Mouse (Mus musculus) kidney, adult 9 months (tissue): ENCODE measurements around the gene Serpina12.

Source experiments
- DNase-seq: peaks from one replicate; pipeline ENCODE4 v3.0.0; 2022

Gene Serpina12

DNA sequence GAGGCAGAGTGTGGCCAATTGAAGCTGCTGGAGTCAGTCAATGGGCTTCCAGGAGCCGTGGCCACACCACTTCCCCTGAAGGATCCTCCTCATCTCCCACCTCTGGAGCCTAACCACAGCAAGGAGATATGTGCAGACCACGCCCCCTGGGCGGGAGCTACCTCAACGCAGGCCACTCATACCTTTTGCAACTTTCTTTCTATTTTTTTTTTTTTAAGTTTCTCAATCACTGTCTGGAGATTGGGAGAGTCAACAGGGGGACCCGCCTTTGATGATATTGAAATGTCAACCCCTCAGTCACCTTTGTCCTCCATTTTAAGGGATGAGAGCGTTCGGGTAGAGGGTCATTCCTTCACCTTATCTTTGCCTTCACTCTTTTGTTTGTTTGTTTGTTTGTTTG is at the start of gene Serpina12:
Gene Serpina12, minus strand, starts transcription at position 101 of the 400 bp plus-strand sequence.
- no peak for DNase-seq

DNA sequence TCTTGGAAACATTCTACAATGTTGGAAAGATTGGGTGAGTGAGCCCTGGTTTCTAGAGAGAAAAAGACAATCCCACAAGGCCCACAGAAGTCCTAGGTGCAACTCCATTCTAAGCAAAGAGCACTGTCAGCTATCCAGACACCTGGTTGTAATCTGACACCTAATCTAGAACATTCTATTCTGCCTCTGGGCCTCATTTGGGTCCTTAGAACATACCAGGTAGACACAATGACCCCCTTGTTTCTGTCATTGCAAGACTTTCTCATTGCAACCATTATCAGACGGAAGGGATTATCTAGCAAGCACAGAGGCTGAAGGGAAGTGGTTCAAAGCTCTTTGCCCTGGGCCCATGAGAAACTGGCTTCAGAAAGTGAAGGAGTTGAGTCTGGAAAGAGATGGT is 47.1 kb upstream of the Serpina12 start:
- DNase-seq, result no peak

DNA sequence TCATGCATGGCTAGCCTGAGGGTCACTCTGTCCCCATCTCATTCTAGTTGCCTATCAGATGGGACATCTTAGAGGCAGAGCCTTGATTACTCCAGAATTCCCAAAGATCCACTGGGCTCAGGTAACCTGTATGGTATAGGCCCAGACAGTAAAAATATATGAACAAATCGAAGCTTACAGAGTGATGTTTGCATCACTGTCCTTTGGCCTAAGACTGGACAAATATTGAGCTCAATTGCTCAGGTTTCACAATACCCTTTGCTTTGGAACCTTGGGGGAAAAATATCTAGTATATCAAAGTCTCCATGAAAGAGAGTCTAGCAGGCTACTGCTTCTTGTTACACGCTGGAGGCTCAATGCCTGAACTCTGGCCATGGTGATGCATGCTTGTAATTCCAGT is 45.9 kb upstream of the Serpina12 start:
- DNase-seq, result no peak

DNA sequence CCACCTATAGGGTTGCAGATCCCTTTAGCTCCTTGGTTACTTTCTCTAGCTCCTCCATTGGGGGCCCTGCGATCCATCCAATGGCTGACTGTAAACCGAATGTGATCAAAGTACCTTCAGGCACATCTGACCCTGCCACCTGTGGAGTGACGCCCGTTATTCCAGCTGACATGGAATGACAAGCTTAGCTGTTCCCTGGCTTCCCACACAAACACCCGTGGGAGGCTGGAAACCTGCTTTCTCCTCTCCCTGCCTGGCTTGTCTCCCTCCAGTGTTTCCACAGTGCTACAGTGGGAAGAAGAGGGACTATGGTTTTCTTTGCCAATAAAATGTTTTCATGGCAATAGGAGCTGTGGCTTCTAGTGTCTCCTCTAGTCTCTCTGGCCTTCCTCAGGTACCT is 28.0 kb upstream of the Serpina12 start:
- no peak for DNase-seq

DNA sequence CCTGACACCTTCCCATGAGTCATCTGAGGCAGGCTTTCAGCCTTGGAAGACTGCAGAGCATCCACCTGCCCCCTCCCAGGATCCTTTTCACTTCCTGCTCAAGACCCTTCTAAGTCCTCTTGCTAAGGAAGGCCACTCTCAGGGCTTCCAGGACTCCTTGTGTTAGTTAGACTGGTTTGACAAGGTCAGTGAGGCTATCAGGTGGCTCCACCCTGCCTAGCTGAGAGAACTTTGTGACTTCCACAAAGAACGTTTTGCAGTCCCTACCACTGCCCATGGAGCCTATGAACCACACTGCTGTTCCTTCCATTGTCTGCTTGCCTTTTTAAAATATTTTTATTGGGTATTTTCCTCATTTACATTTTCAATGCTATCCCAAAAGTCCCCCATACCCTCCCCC is 27.5 kb upstream of the Serpina12 start:
- DNase-seq, result no peak

DNA sequence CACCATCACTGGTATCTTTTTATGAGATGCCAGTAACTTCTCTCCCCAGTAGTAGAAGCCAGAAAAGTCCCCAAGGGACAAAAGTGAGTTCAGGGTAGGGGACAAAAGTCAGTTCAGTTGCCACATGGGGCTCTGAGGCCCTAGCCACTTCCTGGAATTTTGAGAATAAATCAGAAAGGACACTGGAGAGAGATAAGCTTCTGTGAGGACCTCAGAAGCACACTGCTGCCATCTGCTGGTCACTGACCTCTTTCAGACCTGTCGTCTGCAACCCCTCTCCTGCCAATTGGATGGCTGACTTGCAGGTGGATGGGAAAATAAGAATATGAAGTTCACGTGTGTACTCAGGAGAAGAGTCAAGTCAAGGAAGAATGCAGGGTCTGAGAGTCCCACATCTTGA is 25.4 kb upstream of the Serpina12 start:
- DNase-seq, result peak; percentile 75

DNA sequence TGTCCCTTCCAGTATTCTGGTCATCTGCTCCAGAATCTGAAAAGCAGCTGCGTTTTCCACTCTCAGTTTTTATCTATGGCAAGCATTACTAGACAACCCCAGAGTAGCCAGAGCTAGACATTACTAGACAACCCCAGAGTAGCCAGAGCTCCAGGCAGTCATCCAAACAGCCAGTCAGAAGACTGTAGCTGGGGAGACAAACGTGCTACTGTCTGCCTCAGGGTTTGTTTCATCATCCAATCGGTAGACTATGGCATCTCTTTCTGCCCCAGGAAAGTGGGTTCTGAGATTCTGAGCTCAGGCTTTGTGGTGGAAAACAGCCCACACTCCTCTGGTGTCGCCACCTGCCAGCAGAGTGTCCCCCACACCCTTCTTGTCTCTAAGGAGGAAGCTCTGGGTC is 23.3 kb upstream of the Serpina12 start:
- peak; percentile 41 for DNase-seq

DNA sequence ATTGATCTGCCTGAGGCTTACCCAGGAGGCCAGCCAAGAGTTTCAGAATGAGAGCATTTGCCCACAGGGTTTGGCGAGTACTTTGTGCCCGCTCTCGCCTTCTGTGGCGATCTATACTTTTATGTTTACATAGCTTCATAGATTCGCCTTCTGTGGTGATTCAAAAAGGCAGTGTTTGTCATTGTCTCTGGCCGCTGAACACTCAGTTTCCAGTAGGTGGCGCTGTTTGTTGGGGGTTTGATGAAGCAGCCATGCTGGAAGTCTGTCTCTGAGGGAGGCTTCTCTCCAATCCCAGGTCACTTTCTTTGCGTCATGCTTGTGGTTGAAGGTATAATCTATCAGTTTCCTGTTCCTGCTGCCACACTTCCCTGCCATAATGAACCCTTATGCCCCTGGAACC is 22.0 kb upstream of the Serpina12 start:
- DNase-seq, result peak; percentile 66

DNA sequence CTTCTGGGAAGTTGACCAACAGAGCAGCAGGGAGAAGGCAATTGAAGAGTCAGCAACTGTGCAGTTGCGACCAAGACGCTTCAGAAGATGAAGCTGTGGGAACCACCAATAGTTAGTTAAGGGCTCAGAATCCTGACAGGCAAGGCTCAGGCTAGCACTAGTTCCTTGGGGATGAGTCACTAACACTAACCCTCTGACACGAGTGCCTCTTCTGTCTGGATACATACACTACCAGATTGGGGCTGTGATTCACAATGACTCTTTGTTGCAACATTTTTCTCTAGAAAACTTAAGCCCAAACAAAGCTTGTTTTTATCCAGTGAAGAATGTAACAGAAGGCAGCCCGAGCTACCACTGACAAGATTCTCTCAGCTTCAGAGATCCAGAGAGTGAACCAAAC is 20.8 kb upstream of the Serpina12 start:
- DNase-seq, result no peak

DNA sequence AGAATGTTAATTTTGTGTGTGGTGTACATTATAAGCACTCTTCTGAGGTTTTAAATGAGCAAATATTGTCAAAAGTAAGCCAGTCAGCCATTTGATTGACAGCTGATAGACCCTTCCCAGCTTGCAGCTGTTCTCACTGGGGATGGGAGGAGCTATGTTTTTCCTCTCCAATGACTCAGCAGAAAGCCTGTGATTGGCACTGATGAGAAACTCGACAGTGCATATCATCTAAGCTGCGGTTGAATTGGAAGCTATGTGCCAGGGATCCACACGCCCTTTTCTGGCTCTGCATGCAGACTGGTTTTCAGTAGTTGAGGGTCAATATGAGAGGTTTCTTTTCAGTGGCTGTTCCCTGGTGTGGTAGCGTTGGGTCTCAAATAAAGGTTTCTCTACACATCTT is 20.3 kb upstream of the Serpina12 start:
- DNase-seq, result no peak

DNA sequence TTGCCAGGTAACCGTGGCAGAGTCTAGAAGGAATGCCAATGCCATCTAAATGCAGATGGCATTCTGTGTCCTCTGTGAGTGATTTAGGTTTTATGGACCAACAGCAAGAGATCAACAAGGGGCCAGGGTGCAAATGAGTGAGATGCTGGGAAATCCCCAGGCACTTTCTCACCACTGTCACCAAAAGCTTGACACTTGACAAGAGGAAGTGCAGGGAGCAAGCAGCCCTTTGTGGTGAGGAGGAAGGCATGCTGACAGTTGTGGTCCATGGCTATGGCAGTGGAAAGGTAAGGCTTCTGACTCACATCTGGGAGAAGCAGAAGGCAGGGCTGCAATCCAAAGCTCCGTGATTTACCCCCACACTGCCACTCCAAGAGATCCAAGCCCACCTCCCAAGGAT is 17.6 kb upstream of the Serpina12 start:
- DNase-seq, result no peak

DNA sequence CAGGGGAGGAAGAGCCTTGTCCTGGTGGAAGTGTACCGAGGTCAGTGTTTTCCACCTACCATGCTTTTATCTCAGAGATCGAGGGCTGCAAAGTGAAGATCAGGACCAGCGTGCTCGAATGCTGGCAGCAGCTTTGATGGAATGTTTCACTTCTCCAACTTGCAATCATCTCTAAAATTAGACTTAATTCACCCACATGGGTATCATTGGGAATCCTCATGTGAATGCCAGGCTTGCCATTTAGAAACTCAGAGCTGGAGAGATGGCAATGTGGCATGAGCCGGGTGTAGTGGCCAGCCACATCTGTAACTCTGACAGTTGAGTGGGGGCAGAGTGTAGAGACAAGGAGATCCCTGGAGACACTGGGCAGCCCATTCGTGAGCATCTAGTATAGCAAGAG is 15.9 kb upstream of the Serpina12 start:
- no peak for DNase-seq

DNA sequence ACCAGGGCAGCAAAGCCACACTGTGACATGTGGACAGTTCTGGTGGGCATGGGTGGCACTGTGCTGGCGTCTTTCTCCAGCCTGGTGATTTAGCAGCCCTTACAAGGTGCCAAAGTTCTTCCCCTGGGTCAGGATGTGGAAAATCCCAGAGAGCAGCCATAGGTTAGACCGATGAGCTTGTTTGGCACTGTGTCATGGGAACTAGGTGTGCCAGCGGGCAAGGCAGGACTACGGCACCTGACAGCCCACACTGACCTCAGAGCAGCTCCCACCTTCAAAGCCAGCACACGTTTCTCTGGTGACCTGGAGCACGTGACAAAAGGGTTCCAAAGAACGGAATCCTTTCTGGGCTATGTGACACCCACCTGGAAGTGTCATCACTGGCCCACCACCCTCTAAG is 13.3 kb upstream of the Serpina12 start:
- DNase-seq, result no peak

DNA sequence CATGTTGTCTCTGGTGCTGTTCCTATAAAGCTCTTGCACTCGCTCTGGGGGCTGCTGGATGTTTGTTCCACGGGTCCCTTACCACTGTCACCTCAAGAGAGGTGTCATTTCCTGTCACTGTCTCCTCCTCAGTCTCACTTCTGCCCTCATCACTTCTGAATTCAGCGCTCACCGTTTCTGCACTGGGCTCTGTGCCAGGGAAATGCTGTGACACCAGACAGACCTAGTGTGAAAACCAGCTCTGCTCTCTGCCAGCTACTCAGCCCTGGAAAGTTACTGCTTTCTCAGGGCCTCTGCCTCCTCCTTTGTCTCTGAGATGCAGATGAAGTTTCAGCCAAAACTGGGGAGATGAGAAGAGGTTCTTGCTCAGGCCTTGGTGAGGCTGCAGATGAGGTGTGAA is 12.8 kb upstream of the Serpina12 start:
- no peak for DNase-seq

DNA sequence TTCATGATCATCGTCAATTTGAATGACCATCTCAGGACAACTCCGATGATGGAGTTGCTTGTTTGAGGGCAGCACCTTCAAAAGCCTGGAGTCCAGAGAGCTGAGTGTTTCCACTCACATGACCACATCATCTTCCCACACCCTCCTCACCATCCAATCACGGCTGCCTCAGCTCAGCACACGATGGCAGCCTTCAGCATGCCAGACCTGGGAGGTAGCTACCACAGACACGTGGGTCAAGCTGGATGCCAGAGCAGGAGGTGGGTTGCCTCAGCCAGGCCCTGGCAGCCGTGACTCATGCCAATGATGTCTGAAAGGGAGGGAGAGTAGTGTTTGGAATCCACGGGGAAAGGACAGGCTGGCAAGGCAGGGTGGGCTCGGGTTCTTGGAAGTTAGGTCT is 11.5 kb upstream of the Serpina12 start:
- DNase-seq, result no peak

DNA sequence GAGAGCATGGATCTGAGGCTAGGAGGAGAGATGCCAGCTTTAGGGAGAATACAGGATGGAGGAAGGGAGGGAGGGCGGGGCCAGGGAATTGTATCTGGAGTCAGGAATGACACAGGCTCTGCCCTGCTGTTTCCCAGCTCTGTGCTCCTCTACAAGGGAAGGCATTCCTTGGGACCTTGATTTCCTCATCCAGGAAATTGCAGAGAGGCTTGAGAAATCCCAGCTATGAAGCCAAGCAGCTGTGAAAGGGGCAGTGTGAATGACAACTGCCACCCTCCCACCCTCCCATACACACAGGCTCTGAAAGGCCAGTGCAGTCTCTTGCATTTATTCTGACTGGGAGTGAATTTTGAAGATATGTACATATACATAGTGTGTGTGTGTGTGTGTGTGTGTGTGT is 9.8 kb upstream of the Serpina12 start:
- no peak for DNase-seq

DNA sequence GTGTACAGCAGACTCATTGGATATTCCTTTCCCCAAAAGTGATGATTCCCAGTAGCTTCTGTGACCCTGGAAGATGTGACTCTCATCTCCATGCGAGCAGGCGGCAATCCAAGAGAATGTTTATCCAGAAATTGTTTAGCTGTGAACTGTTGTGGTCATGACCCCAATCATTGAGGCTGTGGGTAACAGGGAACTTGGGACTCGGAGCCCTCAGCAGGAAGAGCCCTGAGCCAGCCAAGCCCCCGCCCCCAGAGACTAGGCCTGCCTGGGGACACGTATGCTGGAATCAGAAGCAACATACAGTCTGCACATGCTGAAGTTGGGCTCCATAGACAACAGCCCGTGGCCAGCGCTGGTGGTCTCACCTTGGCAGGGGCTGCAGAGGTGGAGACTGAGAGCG is 1.5 kb upstream of the Serpina12 start:
- no peak for DNase-seq

DNA sequence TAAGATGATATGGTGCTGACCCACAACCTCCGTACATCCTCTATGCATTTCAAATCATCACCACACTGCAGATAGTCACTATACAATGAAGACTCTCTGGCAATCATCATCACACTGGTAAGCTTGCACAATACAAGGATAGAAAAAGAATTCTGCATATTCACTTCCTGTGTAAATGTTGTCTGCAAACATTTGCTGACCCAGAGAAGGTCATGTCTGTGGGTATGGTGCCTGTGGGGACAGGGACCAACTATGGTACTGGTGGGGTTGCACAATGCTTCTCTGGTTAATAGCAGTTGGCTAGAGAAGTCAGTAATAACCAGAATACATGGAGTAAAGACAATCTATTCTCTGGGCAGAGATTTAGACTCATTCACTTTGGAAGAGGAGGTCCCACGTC is 1.5 kb downstream of the Serpina12 start:
- DNase-seq, result no peak

DNA sequence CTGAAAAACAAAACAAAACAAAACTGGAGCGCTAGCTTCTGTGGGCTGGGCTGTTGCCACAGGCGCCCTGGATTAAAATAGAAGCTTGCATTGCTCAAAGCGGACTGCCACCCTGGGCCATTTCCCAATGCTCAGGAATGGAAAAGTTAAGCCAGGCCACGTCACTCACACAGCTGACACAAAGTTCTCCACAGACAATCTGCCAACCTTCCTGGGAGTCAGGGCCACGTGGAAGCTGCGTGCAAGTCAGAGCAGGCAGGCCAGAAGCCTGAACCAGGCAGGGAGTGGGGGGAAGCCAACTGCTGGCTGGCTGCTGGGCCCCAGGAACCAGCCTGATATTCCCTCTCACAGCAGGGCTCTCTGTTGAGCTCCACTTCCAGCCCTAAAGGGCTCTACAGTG is 2.8 kb downstream of the Serpina12 start:
- DNase-seq, result no peak

DNA sequence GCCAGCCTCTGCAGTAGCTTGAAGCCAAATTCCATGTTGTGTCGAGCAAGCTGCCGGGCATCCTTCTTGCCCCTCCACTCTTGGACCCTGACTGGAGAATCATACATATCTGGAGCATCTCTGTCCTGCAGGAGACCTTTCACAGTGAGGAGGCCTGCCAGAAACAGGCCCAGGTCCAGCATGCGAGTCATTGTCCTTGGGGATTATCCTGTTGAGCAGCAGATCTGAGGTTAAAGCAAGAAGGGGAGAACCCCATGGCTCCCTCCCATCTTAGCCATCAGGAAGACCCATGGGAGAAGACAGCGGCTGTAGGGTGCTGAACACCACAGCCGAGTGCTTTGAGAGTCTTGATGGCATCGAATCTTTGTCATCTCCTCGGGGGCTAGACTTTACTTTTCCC is 6.1 kb downstream of the Serpina12 start:
- DNase-seq, result no peak

DNA sequence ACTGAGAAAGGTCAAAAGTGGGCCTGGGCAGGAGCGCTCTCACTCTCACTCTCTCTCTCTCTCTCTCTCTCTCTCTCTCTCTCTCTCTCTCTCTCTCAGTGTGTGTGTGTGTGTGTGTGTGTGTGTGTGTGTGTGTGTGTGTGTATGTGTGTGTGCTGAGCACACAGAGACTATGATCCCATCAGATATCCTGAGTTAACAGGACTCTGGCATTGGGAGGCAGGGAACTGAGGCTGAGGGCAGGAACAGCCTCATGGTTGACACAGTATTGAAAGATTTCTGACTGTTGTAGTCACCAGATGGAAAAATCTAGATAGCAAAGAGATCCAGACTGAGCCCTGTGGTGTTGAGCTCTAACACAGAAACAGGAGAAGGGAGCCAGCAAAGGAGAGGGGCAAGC is 10.5 kb downstream of the Serpina12 start:
- DNase-seq, result no peak

DNA sequence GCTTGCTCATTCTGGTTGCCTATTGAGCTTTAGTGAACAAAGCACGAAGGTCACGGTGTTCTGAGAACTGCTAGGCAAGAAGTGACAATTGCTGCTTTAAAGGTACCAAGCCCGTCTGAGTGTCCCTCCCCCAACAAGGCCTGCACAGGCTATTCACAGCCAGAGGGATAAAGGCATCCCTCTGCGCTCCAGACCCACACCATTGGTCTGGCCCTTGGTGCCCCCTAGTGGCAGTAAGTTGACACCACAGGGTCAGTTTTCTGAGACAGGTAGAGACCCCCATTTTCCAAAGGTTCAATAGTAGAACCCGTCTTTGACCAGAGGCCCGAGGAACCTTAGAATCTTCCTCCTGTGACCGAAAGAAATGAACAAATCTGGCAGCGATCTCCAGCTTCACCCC is 14.3 kb downstream of the Serpina12 start:
- DNase-seq, result peak; percentile 21

DNA sequence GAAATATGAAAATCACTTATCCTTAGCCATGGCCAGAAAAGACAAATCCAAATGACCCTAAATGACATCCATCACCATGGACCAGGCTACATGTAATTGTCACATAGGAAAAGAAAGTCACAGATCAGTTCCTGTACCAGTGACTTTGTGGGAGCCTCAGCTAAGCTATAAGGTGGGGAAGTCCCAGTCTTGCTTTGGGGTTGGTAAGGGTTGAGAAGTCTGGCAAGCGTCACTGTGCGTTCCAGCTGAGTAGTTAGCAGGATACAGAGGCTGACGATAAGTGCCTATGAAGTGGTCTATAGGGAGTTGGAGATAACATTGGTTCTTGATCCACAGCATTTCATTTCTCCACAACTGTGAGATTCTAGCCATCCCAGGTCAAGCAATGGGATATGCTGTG is 29.0 kb downstream of the Serpina12 start:
- DNase-seq, result no peak

DNA sequence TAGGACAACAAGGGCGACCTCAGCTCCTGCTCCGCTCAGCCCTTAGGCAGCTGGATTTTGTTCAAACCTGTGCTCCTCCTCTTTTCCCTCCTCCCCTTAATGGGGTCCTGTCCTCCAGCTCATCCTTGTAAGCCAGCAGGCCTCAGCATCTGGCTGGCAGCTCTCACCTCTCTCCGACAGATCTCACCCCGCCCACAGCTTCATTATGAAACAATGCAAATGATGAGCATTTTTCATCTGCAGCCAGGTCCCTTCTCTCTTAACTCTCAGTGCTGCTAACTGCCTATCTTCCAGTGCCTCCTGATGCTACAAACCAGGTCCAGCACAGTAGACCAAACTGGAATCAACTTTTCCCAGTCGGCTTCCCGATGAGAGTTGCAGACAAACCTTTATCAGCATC is 30.6 kb downstream of the Serpina12 start, which contains the start of gene Serpina9:
Gene Serpina9, minus strand, starts transcription at position 136 of the 400 bp plus-strand sequence.
- DNase-seq, result no peak

DNA sequence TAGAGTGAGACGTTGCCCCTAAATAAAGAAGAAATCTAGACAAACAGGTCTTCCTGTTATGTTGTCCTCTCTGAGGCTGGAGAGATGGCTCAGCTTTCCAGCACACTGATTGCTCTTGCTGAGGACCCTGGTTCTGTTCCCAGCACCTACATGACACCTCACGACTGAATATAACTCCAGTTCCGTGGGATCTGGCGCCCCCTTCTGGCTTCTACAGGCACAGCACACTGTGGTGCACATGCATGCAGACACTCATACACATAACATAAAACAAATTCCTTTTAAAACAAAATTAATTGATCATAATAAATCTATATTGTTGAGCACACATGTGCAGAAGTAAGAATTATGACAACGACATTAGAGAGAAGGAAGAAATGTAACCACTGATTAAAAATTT is 39.6 kb downstream of the Serpina12 start:
- no peak for DNase-seq

DNA sequence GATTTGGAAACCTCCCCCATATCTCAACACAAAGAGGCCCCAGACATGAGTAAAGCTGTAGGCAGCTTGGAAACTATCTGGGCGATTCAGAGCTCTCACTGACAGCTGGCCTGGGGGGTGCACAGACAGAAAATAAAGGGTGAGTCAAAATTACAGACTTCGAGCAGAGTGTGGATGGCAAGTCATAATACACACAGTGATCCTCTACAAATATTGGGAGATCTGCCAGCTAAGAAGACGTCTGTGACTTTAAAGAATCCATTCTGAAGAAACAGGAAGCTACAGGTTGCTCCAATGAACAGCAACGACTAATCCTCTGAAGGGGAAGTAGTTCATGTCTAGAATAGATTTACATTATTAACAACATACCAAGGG is 41.0 kb downstream of the Serpina12 start:
- DNase-seq, result no peak
